Mouse (Mus musculus) B cell, adult 62 days (primary cell): ENCODE measurements around the gene Tmem230. TPM values are rescaled to one million over a fixed set of nuclear protein-coding genes. Genes with fewer than 3 reads are reported as not detected.

Experiments
- total RNA-seq: library from RNA; stranded (reverse); gene quantifications from 4 replicates; pipeline ENCODE4 v1.2.4, GENCODE M21; 2023

Tmem230 gene
- total RNA-seq = 25.1 to 31.0 TPM (median 26.7 TPM) in 4 replicates

DNA sequence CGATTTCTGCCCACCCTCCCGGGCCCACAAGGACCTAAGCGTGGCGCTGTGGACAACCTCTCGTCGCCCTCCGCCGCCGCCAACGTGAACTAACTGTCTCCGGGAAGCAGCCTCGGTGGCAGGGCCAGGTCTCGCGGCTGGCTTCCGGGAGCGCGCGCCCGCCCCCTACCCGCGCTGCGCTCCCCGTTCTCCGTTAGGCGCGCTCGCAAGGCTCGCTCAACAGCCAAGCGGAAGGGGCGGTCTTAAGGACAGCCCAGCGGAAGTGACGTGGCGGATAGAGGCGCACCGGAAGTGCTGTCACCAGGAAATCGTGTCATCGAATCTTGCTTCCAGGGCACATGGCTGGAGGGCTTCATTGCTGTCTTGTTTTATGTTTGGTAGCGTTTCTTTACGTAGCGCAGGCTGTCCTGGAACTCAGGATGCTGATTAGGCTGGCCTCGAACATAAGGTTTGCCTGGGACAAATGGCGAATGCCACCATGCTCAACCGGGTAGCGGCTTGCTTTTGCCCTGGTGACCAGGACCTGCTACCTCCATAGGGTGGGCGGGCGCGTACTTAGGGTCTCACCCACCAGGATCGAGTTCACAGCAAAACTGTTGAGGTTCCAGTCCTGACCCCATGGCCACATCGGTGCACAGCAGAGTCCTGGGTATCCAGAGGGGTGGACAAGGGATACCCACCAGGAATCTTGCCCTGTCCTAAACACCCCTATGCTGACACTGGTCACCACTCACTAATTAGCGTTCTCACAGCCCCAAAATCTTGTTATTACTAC lies at the start of gene Tmem230:
Tmem230 (minus strand) TSS at position 269 of the 775 bp plus-strand sequence.

DNA sequence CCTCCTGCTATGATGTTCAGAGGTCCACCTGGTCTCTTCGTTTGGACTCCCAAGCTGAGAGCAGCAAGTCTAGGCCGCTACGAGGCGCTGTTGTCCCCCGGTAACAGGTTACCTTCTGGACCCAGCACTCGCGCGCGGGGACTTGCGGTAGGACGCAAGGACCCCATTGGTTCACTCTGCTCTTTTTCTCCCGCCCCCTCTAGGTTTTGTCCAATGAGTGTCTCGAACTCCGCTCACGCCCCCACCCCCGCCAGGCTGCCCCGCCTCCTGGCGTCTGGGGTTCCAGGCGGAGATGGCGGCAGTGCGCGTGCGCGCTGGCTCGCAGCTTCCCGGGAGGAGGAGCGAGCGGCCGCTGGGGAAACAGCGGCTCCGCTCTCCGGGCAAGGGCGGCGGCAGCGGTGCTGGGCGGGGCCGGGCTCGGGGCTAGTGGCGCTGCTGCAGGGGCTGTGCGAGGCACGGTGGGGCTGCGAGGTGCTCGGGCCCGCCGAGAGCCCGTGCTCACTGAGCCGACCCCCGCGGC lies 15.3 kb upstream of the Tmem230 start, which contains the start of gene Cds2:
Cds2 (plus strand) TSS at position 270 of the 520 bp plus-strand sequence.

DNA sequence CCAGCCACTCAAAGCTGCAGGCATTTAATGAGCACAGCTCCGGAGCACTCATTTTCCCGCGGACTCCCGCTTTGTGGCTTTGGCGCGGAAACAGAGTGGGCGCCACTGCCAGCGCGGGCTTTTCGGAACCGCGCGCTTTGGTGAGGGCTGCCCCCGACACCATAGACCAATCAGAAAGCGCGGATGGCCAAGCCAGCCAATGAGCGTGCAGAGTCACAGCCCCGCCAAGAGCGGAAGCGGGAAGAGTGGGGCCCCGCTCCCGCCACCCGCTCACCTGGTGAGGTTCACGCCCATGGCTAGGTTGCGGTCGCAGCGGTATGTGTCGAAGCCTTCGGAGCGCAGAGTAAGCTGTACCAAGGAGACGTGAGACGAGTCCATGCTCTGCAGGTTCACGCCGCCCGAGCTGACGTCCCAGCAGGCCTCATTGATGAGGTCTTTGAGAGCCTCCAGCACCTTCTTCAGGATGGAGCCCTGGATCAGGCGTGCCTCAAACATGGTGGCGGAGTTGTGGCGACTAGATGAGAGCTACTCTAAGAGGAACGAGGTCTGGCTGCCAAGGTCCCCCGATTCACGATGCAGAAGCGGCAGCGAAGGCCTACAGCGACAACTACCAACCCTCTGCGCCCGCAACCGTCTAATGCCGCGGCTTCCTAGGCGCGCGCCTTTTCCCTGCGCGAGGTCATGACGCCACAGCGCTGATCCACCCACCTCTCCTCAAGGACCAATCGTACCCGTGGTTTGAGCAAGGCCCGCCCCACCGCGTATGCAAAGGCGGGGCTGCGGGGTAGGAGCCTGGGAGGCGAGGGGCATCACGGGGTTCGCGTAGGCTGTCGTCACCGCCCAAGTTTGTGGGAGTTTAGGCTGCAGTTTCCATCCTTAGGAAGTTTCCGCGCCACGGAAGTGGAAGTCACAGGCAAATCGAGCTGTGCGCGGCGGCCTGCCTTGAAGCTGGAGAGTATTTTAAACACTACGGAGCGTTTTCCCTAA lies 5.2 kb upstream of the Tmem230 start, which contains the start of gene Pcna:
Pcna (minus strand) TSS at position 773 of the 987 bp plus-strand sequence.

Other genes starting within 250 kb of the Tmem230 start
- 193 to 216 TPM (median 207 TPM) in 4 replicates for gene Rassf2, start 217.5 kb downstream of the Tmem230 start, total RNA-seq
- 38.2 to 58.4 TPM (median 47.2 TPM) in 4 replicates for gene Slc23a2, start 102.7 kb downstream of the Tmem230 start, total RNA-seq
- gene Pcna, start 5.5 kb upstream of the Tmem230 start, total RNA-seq = 251 to 273 TPM (median 256 TPM) in 4 replicates
- 62.5 to 71.8 TPM (median 66.5 TPM) in 4 replicates for gene Cds2, start 15.3 kb upstream of the Tmem230 start, total RNA-seq
- not detected in 4 replicates for gene Prokr2, start 137.6 kb upstream of the Tmem230 start, total RNA-seq